Mouse (Mus musculus): Measurements from ENCODE around the gene Mettl1.

GRCm38 (mm10) chr10:127065981-127066380, 24.8 kb downstream of the Mettl1 start:
- TF ChIP-seq POLR2A (IDR thresholded peaks at IDR 0.05; ENCODE audit: insufficient read depth, low read length) (no peak), CTCF (IDR thresholded peaks at IDR 0.05; ENCODE audit: low read depth, low read length) (no peak)
